Mouse (Mus musculus) hematopoietic stem cell, adult 5-6 weeks (primary cell): ENCODE measurements around the gene Gpatch3. TPM values are rescaled to one million over a fixed set of nuclear protein-coding genes. Genes with fewer than 3 reads are reported as not detected.

Experiments used
- ATAC-seq, 2 experiments: fragments of 125-278 bp in 1 of 2; replicated peaks in 1 of 2; 2 replicates each; pipeline ENCODE4 v1.8.0; 2016 to 2017; ENCODE audit warnings: inconsistent platforms in 2 of 2, mild to moderate bottlenecking in 2 of 2, moderate number of reproducible peaks in 2 of 2, low read depth in 1 of 2, moderate TSS enrichment in 1 of 2; ENCODE audit not compliant: low FRiP score in 2 of 2, poor library complexity in 2 of 2, severe bottlenecking in 2 of 2, insufficient read depth in 1 of 2, low TSS enrichment in 1 of 2
- total RNA-seq: library from RNA; stranded (forward); fragments of 172-1452, 232-1000 nt; gene quantifications from 2 replicates; pipeline ENCODE4 v1.2.3, GENCODE M21; 2017

Gene Gpatch3
- total RNA-seq, 1 experiment from 2014 or later: 11.9 TPM

- ATAC-seq: no peak
These were observed 37.9 kb downstream of the Gpatch3 start for GRCm38 (mm10) chr4:133612416-133612815.

- ATAC-seq: no peak
These were observed 38.5 kb downstream of the Gpatch3 start for GRCm38 (mm10) chr4:133613026-133613425.

- no peak for ATAC-seq
These were observed 39.3 kb downstream of the Gpatch3 start for GRCm38 (mm10) chr4:133613867-133614266.

- ATAC-seq: no peak
These were observed 39.8 kb downstream of the Gpatch3 start for GRCm38 (mm10) chr4:133614274-133614761.

- ATAC-seq: no peak
These were observed 40.9 kb downstream of the Gpatch3 start for GRCm38 (mm10) chr4:133615416-133615815.

- no peak for ATAC-seq
These were observed 43.4 kb downstream of the Gpatch3 start for GRCm38 (mm10) chr4:133617936-133618335.

- ATAC-seq: no peak
These were observed 45.1 kb downstream of the Gpatch3 start for GRCm38 (mm10) chr4:133619473-133620136.

- ATAC-seq: no peak
These were observed 46.1 kb downstream of the Gpatch3 start for GRCm38 (mm10) chr4:133620668-133621067.

- ATAC-seq: peak; percentile 12 to 30; a peak in 2 of 4 replicates
These were observed 47.7 kb downstream of the Gpatch3 start for GRCm38 (mm10) chr4:133622161-133622695.

GRCm38 (mm10) chr4:133624830-133625229 is 50.3 kb downstream of the Gpatch3 start:
- ATAC-seq: peak in 1 of 2 experiments; percentile 7; a peak in 1 of 4 replicates

GRCm38 (mm10) chr4:133625621-133626071 is 51.1 kb downstream of the Gpatch3 start:
- ATAC-seq: peak; percentile 80 to 83

- no peak for ATAC-seq
These were observed 51.7 kb downstream of the Gpatch3 start for GRCm38 (mm10) chr4:133626221-133626620.

GRCm38 (mm10) chr4:133626621-133627020 is 52.1 kb downstream of the Gpatch3 start:
- no peak for ATAC-seq

- ATAC-seq: no peak
These were observed 52.5 kb downstream of the Gpatch3 start for GRCm38 (mm10) chr4:133627039-133627438.

- ATAC-seq: no peak
These were observed 54.0 kb downstream of the Gpatch3 start for GRCm38 (mm10) chr4:133628517-133628916.

GRCm38 (mm10) chr4:133629191-133629590 is 54.6 kb downstream of the Gpatch3 start:
- no peak for ATAC-seq

GRCm38 (mm10) chr4:133630326-133630920 is 55.9 kb downstream of the Gpatch3 start:
- no peak for ATAC-seq

- 0 out of 4 replicates have a peak, but pooled peaks have one; percentile 6 to 11 for ATAC-seq
These were observed 56.7 kb downstream of the Gpatch3 start for GRCm38 (mm10) chr4:133631071-133631768.
